Mouse (Mus musculus): ENCODE measurements around the gene Zfp784.

DNA sequence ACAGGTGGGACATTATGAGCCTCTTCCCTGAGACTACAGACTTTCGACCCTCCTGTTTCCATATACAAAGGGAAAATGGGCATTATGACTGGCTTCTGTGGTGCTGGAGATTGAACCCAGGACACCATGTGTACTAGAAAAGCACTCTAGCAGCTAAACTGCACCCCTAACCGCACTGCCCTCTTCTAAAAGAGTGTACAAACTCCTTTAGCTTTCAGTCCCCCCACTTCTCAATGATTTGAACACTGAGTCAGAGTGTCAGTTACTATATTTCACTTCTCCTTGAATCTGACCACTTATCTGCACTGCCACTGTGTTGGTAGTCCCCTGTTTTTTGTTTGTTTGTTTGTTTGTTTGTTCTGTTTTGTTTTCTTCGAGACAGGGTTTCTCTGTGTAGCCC, 4.4 kb downstream of the Zfp784 start, which contains the start of gene 4632433K11Rik:
- TF ChIP-seq CTCF (IDR thresholded peaks at IDR 0.05; ENCODE audit: control insufficient read depth, insufficient read depth, low read length) (no peak), POLR2A (IDR thresholded peaks at IDR 0.05; ENCODE audit: borderline replicate concordance, control insufficient read depth, low read depth, low read length) (no peak)
